Mouse (Mus musculus): ENCODE measurements at regions not wholly inside any gene's neighbourhood (a gene's known extent, or its start where the extent isn't known, plus 50 kb on each side); places are given as distances from the start of the nearest gene placed in this dataset.

GRCm38 (mm10) chr16:9335626-9336025 is 505.7 kb downstream of the 1810013L24Rik start:
- no peak overlapping the region for H3ac ChIP-seq (ENCODE audit: control insufficient read depth, insufficient read length, low read depth)
- no peak overlapping the region for H3K4me3 ChIP-seq (ENCODE audit: insufficient read depth, poor library complexity, severe bottlenecking)
- H3K27me3 ChIP-seq (ENCODE audit: control insufficient read depth, insufficient read depth, insufficient read length), result no peaks in the 10 kb centered on the region
- H3K79me3 ChIP-seq (ENCODE audit: low read depth), result no peaks in the 10 kb centered on the region
- no peaks in the 10 kb centered on the region for H3K36me3 ChIP-seq (ENCODE audit: control insufficient read depth, insufficient read depth)
- H3K79me2 ChIP-seq (ENCODE audit: control insufficient read depth, insufficient read depth), result no peaks in the 10 kb centered on the region
- TF ChIP-seq USF1 (IDR thresholded peaks at IDR 0.05; ENCODE audit: low read depth) (no peak), FOSL1 (IDR thresholded peaks at IDR 0.05; ENCODE audit: insufficient read depth, low read length, poor library complexity, severe bottlenecking) (no peak), CTCF (IDR thresholded peaks at IDR 0.05; ENCODE audit: control insufficient read depth, insufficient read depth, insufficient read length) (no peak), MYOG (IDR thresholded peaks at IDR 0.05; ENCODE audit: control insufficient read depth, extremely low read depth, insufficient read length) (no peak), CEBPB (IDR thresholded peaks at IDR 0.05; ENCODE audit: low read depth) (no peak), MAX (IDR thresholded peaks at IDR 0.05) (no peak), MYOD1 (IDR thresholded peaks at IDR 0.05; ENCODE audit: control insufficient read depth, insufficient read length, low read depth) (no peak)

GRCm38 (mm10) chr16:9336063-9336462 is 506.2 kb downstream of the 1810013L24Rik start:
- Histone ChIP-seq H3K79me3 (ENCODE audit: low read depth) (no peaks in the 10 kb centered on the region), H3ac (ENCODE audit: control insufficient read depth, insufficient read length, low read depth) (no peak overlapping the region), H3K4me3 (ENCODE audit: insufficient read depth, poor library complexity, severe bottlenecking) (no peak overlapping the region), H3K27me3 (ENCODE audit: control insufficient read depth, insufficient read depth, insufficient read length) (no peaks in the 10 kb centered on the region), H3K36me3 (ENCODE audit: control insufficient read depth, insufficient read depth) (no peaks in the 10 kb centered on the region), H3K79me2 (ENCODE audit: control insufficient read depth, insufficient read depth) (no peaks in the 10 kb centered on the region)
- no peak for TF ChIP-seq MYOD1 (IDR thresholded peaks at IDR 0.05; ENCODE audit: control insufficient read depth, insufficient read length, low read depth)
- TF ChIP-seq MYOG (IDR thresholded peaks at IDR 0.05; ENCODE audit: control insufficient read depth, extremely low read depth, insufficient read length), result no peak
- no peak for TF ChIP-seq CTCF (IDR thresholded peaks at IDR 0.05; ENCODE audit: control insufficient read depth, insufficient read depth, insufficient read length)
- TF ChIP-seq USF1 (IDR thresholded peaks at IDR 0.05; ENCODE audit: low read depth), result no peak
- TF ChIP-seq MAX (IDR thresholded peaks at IDR 0.05), result no peak
- TF ChIP-seq CEBPB (IDR thresholded peaks at IDR 0.05; ENCODE audit: low read depth), result no peak
- no peak for TF ChIP-seq FOSL1 (IDR thresholded peaks at IDR 0.05; ENCODE audit: insufficient read depth, low read length, poor library complexity, severe bottlenecking)

- TF ChIP-seq MAX (IDR thresholded peaks at IDR 0.05), result no peak
- no peak for TF ChIP-seq MYOD1 (IDR thresholded peaks at IDR 0.05; ENCODE audit: control insufficient read depth, insufficient read length, low read depth)
- no peak for TF ChIP-seq CTCF (IDR thresholded peaks at IDR 0.05; ENCODE audit: control insufficient read depth, insufficient read depth, insufficient read length)
- no peak for TF ChIP-seq CEBPB (IDR thresholded peaks at IDR 0.05; ENCODE audit: low read depth)
- no peak for TF ChIP-seq MYOG (IDR thresholded peaks at IDR 0.05; ENCODE audit: control insufficient read depth, extremely low read depth, insufficient read length)
- TF ChIP-seq USF1 (IDR thresholded peaks at IDR 0.05; ENCODE audit: low read depth), result no peak
- no peak for TF ChIP-seq FOSL1 (IDR thresholded peaks at IDR 0.05; ENCODE audit: insufficient read depth, low read length, poor library complexity, severe bottlenecking)
- H3K79me3 ChIP-seq (ENCODE audit: low read depth), result no peaks in the 10 kb centered on the region
- no peaks in the 10 kb centered on the region for H3K36me3 ChIP-seq (ENCODE audit: control insufficient read depth, insufficient read depth)
- no peak overlapping the region for H3K4me3 ChIP-seq (ENCODE audit: insufficient read depth, poor library complexity, severe bottlenecking)
- no peaks in the 10 kb centered on the region for H3K27me3 ChIP-seq (ENCODE audit: control insufficient read depth, insufficient read depth, insufficient read length)
- no peak overlapping the region for H3ac ChIP-seq (ENCODE audit: control insufficient read depth, insufficient read length, low read depth)
- no peaks in the 10 kb centered on the region for H3K79me2 ChIP-seq (ENCODE audit: control insufficient read depth, insufficient read depth)
Measured at GRCm38 (mm10) chr16:9339456-9339855, 509.6 kb downstream of the 1810013L24Rik start.

GRCm38 (mm10) chr16:9341245-9341644 is 511.3 kb downstream of the 1810013L24Rik start:
- Histone ChIP-seq H3K36me3 (ENCODE audit: control insufficient read depth, insufficient read depth) (no peaks in the 10 kb centered on the region), H3K79me2 (ENCODE audit: control insufficient read depth, insufficient read depth) (no peaks in the 10 kb centered on the region), H3K4me3 (ENCODE audit: insufficient read depth, poor library complexity, severe bottlenecking) (no peak overlapping the region), H3K27me3 (ENCODE audit: control insufficient read depth, insufficient read depth, insufficient read length) (no peaks in the 10 kb centered on the region), H3ac (ENCODE audit: control insufficient read depth, insufficient read length, low read depth) (no peak overlapping the region), H3K79me3 (ENCODE audit: low read depth) (no peaks in the 10 kb centered on the region)
- TF ChIP-seq CEBPB (IDR thresholded peaks at IDR 0.05; ENCODE audit: low read depth) (peak; percentile 12), USF1 (IDR thresholded peaks at IDR 0.05; ENCODE audit: low read depth) (no peak), MYOG (IDR thresholded peaks at IDR 0.05; ENCODE audit: control insufficient read depth, extremely low read depth, insufficient read length) (no peak), MYOD1 (IDR thresholded peaks at IDR 0.05; ENCODE audit: control insufficient read depth, insufficient read length, low read depth) (no peak), CTCF (IDR thresholded peaks at IDR 0.05; ENCODE audit: control insufficient read depth, insufficient read depth, insufficient read length) (no peak)

GRCm38 (mm10) chr16:9353811-9354210 is 523.9 kb downstream of the 1810013L24Rik start:
- TF ChIP-seq USF1 (IDR thresholded peaks at IDR 0.05; ENCODE audit: low read depth) (no peak), CEBPB (IDR thresholded peaks at IDR 0.05; ENCODE audit: low read depth) (no peak), FOSL1 (IDR thresholded peaks at IDR 0.05; ENCODE audit: insufficient read depth, low read length, poor library complexity, severe bottlenecking) (no peak), MYOD1 (IDR thresholded peaks at IDR 0.05; ENCODE audit: control insufficient read depth, insufficient read length, low read depth) (no peak), CTCF (IDR thresholded peaks at IDR 0.05; ENCODE audit: control insufficient read depth, insufficient read depth, insufficient read length) (no peak), MYOG (IDR thresholded peaks at IDR 0.05; ENCODE audit: control insufficient read depth, extremely low read depth, insufficient read length) (no peak), MAX (IDR thresholded peaks at IDR 0.05) (no peak)

More at GRCm38 (mm10) chr16:9353811-9354210, 523.9 kb downstream of the 1810013L24Rik start:
- no peaks in the 10 kb centered on the region for H3K79me3 ChIP-seq (ENCODE audit: low read depth)
- no peaks in the 10 kb centered on the region for H3K79me2 ChIP-seq (ENCODE audit: control insufficient read depth, insufficient read depth)
- H3K36me3 ChIP-seq (ENCODE audit: control insufficient read depth, insufficient read depth), result no peaks in the 10 kb centered on the region
- no peak overlapping the region for H3ac ChIP-seq (ENCODE audit: control insufficient read depth, insufficient read length, low read depth)
- no peak overlapping the region for H3K4me3 ChIP-seq (ENCODE audit: insufficient read depth, poor library complexity, severe bottlenecking)
- no peaks in the 10 kb centered on the region for H3K27me3 ChIP-seq (ENCODE audit: control insufficient read depth, insufficient read depth, insufficient read length)

Data from C2C12 (cell line).